Mouse (Mus musculus) R1 (cell line): ENCODE measurements around the gene Mtx3.
A peak's percentile ranks its signal among the peaks of the same experiment; 100 is the strongest.

Source experiments
- DNase-seq: peaks from one replicate; pipeline ENCODE4 v3.0.0-alpha.2; 2018; ENCODE audit warnings: low read depth, low spot score

Mtx3 gene

GRCm38 (mm10) chr13:92882986-92883720 lies 38.6 kb downstream of the Mtx3 start:
- no peak for DNase-seq

GRCm38 (mm10) chr13:92884206-92884605 lies 39.6 kb downstream of the Mtx3 start:
- DNase-seq: no peak

- peak; percentile 4 for DNase-seq
Measured at GRCm38 (mm10) chr13:92884930-92885329, 40.4 kb downstream of the Mtx3 start.

- DNase-seq: no peak
Measured at GRCm38 (mm10) chr13:92899087-92899486, 54.5 kb downstream of the Mtx3 start.

- no peak for DNase-seq
Measured at GRCm38 (mm10) chr13:92903291-92903690, 58.7 kb downstream of the Mtx3 start.

- no peak for DNase-seq
Measured at GRCm38 (mm10) chr13:92905944-92906343, 61.4 kb downstream of the Mtx3 start.

GRCm38 (mm10) chr13:92907366-92907765 lies 62.8 kb downstream of the Mtx3 start:
- DNase-seq: no peak
